Mouse (Mus musculus) embryonic fibroblast, embryonic 13.5 days (primary cell): ENCODE results near the gene Anapc13.

ENCODE experiments used
- CTCF ChIP-seq: IDR thresholded peaks from 2 replicates; pipeline ENCODE4 v1.5.1; 2011; ENCODE audit warnings: mild to moderate bottlenecking, control low read depth, low read length, moderate library complexity, borderline replicate concordance; ENCODE audit not compliant: insufficient read depth
- POLR2A ChIP-seq: IDR thresholded peaks from 2 replicates; pipeline ENCODE4 v1.6.1; 2011; ENCODE audit warnings: low read depth, mild to moderate bottlenecking, control low read depth, low read length, moderate library complexity

DNA sequence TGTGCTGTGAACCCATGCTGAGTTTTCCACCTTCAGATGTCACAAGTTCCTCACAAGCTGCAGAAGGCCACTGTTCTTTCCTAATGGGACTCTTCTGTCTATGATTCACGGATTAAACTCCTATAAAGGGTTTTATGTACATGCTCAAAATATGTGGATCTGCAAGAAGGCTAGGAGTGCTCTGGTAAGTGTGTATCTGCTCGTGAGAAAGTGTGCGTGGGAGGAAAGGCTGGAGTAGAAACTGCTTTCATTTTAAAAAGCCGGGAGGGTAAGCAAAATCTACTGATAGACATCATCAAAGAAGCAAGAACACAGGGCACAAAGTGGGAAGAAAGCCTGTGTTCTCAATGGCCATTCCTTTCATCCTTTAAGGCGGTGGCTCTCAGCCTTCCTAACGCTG lies 20.9 kb downstream of the Anapc13 start:
- TF ChIP-seq POLR2A (no peak), CTCF (no peak)
